Mouse (Mus musculus): ENCODE measurements around the gene Thsd4. TPM values are rescaled to one million over a fixed set of nuclear protein-coding genes. Genes with fewer than 3 reads are reported as not detected.
"Not testable (repeated sequence)": the region's sequence is repeated elsewhere in the genome, so short reads cannot be mapped to it uniquely, and the experiment has no call there.

The Thsd4 gene
- polyA plus RNA-seq, 1 experiment from 2014 or later = 1.8 TPM

DNA sequence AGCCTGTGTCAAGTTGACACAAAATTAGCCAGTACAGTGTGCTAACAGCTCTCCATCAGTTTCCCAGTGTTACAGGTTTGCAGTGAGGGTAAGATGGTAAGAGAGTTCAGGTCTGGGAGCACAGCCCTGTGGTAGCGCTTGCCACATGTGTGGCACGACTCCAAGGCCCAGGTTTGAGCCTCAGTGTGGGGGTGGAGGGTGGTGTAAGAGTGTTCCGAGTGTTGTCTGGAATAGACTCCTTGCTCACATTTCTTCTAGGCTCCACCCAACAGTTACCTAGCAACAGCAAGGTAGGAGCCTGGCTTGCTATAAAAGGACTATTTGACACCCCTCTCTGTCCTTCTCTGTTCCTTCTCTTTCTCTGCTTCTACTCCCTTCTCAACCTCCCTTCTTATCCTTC, 557.5 kb downstream of the Thsd4 start:
- ATAC-seq (no peak), DNase-seq (ENCODE audit: low read depth, low spot score) (no peak)
- in situ Hi-C loops (cut with MboI; ENCODE audit: low pct_unique_long_range_greater_than_20kb) = no loop called here

DNA sequence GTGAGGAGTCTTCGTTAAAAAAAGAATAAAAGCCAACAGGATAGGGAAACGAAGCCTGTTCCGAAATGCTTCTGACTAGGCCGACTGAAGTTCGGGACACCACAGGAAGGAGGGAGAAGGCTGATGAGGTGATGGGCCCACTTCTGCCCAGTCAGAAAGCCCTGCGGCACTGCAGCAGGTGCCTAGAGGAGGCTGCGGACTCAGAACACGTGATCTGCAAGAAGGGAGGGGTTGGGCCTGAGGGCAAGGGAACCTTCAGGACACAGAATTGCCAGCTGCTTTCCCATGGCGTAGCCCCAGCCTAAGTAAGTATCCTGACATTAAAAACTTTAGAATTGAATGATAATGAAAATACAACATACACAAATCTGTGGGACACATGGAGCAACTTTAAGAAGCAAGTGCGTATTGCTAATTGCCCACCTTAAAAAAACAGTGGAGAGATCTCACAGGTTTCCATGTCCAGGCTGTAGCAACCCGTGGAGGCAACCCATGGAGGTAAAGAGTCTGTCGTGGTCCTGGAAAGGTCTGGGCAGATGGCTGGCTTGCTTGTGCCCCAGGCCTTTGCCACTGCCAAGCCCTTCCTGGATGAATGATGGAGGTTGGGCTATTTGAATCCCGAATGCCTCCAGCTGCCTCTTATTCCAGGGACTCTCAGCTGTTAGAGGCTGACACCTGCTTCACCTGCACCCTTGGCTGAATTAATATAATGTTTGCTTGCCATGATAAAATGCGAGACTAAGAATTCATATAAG, 560.5 kb downstream of the Thsd4 start:
- ChIA-PET CTCF (interaction anchor here (3.0 kb wide), 1 partner anchor 8 kb away, joined by 22 read pairs; no protein-coding TSS in a partner anchor), POLR2A (no interaction called here)
- in situ Hi-C loops (cut with MboI; ENCODE audit: low pct_unique_long_range_greater_than_20kb) = no loop called here
- no peaks in the 10 kb centered on the region for H3K27me3 ChIP-seq
- TF ChIP-seq CTCF (IDR thresholded peaks at IDR 0.05) = no peak
- no peak for ATAC-seq
- DNase-seq (ENCODE audit: low read depth, low spot score) = no peak

More for the DNA sequence above, 557.5 kb downstream of the Thsd4 start:
- no peak for TF ChIP-seq CTCF (IDR thresholded peaks at IDR 0.05)
- ChIA-PET CTCF (no interaction called here), POLR2A (no interaction called here)
- no peaks in the 10 kb centered on the region for H3K27me3 ChIP-seq

DNA sequence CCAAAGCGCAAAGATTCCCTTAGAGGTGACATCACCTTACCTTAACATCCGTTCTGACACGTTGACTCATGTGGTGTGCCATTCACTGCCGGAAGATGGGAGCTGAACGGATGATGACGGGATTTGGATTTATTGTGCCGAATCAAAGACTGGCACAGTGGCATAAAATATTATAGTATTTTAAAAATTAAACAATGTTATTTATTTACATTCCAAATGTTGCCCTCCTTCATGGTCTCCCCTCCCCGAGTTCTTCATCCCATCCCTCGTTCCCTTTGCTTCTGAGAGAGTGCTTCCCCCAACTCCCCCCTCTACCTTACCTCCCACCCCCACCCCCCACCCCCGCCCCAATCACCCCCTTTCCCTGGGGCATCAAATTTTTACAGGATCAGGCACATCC, 561.3 kb downstream of the Thsd4 start, which contains the start of gene Nr2e3:
Gene Nr2e3 (minus strand): TSS at position 101 of the 400 bp plus-strand sequence.
- ChIA-PET POLR2A (no interaction called here), CTCF (interaction anchor here (1.4 to 3.0 kb wide), 3 partner anchors 8 to 283 kb away, joined by 4 to 22 read pairs (median 9); no protein-coding TSS in a partner anchor)
- in situ Hi-C loops (cut with MboI; ENCODE audit: low pct_unique_long_range_greater_than_20kb) = no loop called here
- DNase-seq (ENCODE audit: low read depth, low spot score) (no peak), ATAC-seq (no peak)
- TF ChIP-seq CTCF (IDR thresholded peaks at IDR 0.05) = no peak
- no peaks in the 10 kb centered on the region for H3K27me3 ChIP-seq

DNA sequence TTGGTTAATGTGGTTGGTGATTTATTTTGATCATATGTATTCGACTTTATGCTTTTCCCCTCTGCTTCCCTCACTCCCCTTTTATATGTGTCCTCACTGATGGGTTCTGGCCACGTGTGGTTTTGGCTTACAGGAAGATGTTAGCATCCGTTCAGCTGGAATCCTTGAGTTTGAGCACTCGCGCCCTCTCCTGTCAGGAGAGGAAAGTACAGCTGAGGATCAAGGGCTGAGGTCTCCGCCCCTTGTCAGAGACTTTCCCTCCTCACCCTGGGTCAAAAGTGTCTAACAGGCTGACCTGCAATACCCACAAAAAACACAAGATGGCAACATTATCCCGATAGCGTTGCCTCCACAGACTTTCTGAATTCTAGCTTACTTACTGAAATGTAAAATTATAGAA, 562.6 kb downstream of the Thsd4 start:
- DNase-seq (ENCODE audit: low read depth, low spot score) (peak; percentile 71), ATAC-seq (peak; percentile 74)
- ChIA-PET CTCF (interaction anchor here (1.0 to 3.0 kb wide), 10 partner anchors 9 to 284 kb away, joined by 3 to 22 read pairs (median 4); no protein-coding TSS in a partner anchor), POLR2A (no interaction called here)
- TF ChIP-seq CTCF (IDR thresholded peaks at IDR 0.05) = peak; percentile 97
- H3K27me3 ChIP-seq = no peaks in the 10 kb centered on the region
- in situ Hi-C loops (cut with MboI; ENCODE audit: low pct_unique_long_range_greater_than_20kb) = loop anchor here (5.0 kb wide), 1 partner anchor 237 kb away; no protein-coding TSS in a partner anchor

DNA sequence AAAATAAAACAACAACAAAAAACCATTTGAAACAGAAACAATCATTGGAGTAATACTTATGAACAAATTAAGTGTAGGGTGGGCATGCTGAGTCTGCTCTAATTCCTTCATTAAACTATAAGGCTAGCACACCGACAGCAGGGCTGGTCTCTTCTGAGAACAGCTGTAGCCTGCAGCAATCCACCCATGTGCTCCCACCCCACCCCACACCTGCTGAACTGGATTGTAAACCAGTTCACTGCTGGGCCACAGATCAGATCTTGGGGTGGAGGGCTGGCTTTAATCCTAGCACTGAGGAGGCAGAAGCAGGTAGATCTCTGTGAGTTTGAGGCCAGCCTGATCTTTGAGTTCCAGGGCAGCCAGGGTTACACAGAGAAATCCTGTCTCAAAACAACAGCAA, 563.7 kb downstream of the Thsd4 start:
- H3K27me3 ChIP-seq; ATAC-seq; POLR2A ChIA-PET; DNase-seq (ENCODE audit: low read depth, low spot score): not testable (repeated sequence)
- CTCF ChIA-PET = interaction anchor here (1.0 kb wide), 1 partner anchor 232 kb away, joined by 3 read pairs; no protein-coding TSS in a partner anchor
- in situ Hi-C loops (cut with MboI; ENCODE audit: low pct_unique_long_range_greater_than_20kb) = loop anchor here (5.0 kb wide), 1 partner anchor 236 kb away; no protein-coding TSS in a partner anchor

DNA sequence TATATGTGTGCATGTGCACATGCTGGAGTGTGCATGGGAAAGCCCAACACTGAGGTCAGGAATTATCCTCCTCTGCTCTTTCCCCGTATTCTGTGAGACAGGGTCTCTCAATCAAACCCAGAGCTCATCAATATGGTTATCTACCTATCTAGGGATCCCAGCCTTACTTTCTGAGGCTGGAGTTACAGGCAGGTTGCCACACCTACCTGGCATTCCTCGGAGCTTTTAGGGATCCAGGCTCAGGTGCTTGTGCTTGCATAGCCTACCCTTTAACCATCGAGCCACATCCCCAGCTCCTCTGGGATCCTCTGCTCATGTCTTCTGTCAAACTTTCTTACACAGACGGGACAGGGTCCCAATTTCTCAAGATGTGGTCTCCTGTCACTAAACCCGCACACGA, 565.4 kb downstream of the Thsd4 start:
- DNase-seq (ENCODE audit: low read depth, low spot score) (no peak), ATAC-seq (no peak)
- no peaks in the 10 kb centered on the region for H3K27me3 ChIP-seq
- POLR2A ChIA-PET = no interaction called here
- TF ChIP-seq CTCF (IDR thresholded peaks at IDR 0.05) = no peak
- in situ Hi-C loops (cut with MboI; ENCODE audit: low pct_unique_long_range_greater_than_20kb) = loop anchor here (5.0 kb wide), 1 partner anchor 234 kb away; no protein-coding TSS in a partner anchor
- CTCF ChIA-PET = interaction anchor here (1.6 kb wide), 1 partner anchor 13 kb away, joined by 5 read pairs; no protein-coding TSS in a partner anchor

DNA sequence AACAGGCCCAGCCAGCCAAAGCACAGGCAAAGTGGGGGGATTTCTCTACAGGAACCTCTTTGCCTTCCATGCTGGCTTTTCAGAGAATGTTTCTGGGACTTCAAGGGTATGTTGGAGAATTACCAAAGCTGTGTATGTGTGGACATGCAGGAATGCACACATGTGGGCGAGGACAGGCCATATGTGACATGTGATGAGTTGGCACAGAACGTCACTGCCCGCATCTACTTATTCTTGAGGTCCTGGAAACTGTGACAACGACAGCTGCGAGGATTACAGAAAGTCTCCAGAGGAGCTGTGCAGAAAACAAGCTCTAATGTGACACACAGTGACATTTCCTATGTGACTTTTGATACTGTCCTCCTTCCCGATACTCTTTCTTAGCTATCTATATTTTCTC, 566.2 kb downstream of the Thsd4 start:
- H3K27me3 ChIP-seq = no peaks in the 10 kb centered on the region
- no peak for DNase-seq (ENCODE audit: low read depth, low spot score)

DNA sequence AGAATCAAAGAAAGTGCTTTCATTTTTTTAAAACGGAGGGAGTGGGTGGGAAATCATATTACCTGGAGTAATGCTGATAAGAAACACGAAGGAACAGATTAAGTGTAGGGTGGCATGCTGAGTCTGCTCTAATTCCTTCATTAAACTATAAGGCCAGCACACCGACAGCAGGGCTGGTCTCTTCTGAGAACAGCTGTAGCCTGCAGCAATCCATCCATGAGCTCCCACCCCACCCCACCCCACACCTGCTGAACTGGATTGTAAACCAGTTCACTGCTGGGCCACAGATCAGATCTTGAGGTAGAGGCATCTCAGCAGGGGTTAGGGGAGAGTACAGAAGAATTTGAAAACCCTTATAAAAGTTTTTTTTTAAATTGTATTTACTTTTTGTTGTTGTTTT, 566.6 kb downstream of the Thsd4 start:
- ChIA-PET POLR2A (no interaction called here), CTCF (interaction anchor here (1.6 kb wide), 1 partner anchor 14 kb away, joined by 5 read pairs; no protein-coding TSS in a partner anchor)
- in situ Hi-C loops (cut with MboI; ENCODE audit: low pct_unique_long_range_greater_than_20kb) = loop anchor here (5.0 kb wide), 1 partner anchor 233 kb away; no protein-coding TSS in a partner anchor
- DNase-seq (ENCODE audit: low read depth, low spot score) (no peak), ATAC-seq (no peak)
- no peaks in the 10 kb centered on the region for H3K27me3 ChIP-seq
- TF ChIP-seq CTCF (IDR thresholded peaks at IDR 0.05) = no peak

More for the DNA sequence above, 566.2 kb downstream of the Thsd4 start:
- ChIA-PET CTCF (interaction anchor here (1.6 kb wide), 1 partner anchor 14 kb away, joined by 5 read pairs; no protein-coding TSS in a partner anchor), POLR2A (no interaction called here)
- ATAC-seq = no peak
- in situ Hi-C loops (cut with MboI; ENCODE audit: low pct_unique_long_range_greater_than_20kb) = loop anchor here (5.0 kb wide), 1 partner anchor 233 kb away; no protein-coding TSS in a partner anchor
- no peak for TF ChIP-seq CTCF (IDR thresholded peaks at IDR 0.05)

DNA sequence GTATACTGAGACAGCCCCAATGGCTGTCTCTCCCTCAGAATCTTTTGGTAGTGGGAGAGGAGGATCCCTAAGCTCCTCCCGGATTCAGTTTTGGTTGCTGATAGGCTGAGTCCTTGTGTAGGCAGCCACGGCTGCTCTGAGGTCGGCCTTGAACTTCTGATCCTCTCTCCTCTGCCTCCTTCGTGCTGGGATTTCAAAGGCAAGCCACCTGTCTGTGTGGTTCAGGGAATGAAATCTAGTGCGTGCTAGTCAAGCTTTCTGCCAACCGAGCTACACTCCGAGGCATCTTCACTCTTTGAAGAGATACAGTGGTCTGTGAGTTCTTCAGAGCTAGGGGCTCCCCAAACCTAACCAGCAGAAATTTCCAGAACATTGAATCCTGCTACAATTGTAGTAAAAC, 568.3 kb downstream of the Thsd4 start:
- ATAC-seq (no peak), DNase-seq (ENCODE audit: low read depth, low spot score) (no peak)
- in situ Hi-C loops (cut with MboI; ENCODE audit: low pct_unique_long_range_greater_than_20kb) = no loop called here
- no peak for TF ChIP-seq CTCF (IDR thresholded peaks at IDR 0.05)
- ChIA-PET POLR2A (no interaction called here), CTCF (interaction anchor here (1.2 kb wide), 1 partner anchor 13 kb away, joined by 4 read pairs; no protein-coding TSS in a partner anchor)
- no peaks in the 10 kb centered on the region for H3K27me3 ChIP-seq

DNA sequence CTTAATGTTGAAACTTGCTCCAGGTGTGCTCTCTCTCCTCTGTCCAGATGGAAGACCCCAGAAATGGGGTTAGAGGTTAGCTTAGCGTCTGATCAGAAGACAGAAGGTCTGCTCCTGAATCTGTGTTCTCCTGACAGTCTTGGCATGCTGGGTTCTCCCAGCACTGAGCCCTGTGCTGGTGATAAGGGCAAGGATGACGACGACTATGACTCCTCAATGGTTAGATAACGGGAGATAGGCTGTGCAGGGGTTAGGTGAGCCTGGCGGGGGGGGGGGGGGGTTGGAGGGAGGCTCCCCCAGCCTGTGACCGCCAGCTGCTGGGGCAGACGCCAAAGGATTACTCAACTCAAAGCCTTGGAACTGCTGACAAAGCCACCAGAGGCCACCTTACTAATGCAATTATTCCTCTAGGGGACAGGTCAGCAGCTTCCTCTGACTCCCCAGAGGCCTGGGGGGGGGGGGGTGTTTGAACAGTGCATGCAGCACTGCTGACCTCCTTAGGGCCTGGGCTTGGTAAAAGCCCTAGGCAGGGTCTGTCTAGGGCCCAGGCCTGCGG, 569.3 kb downstream of the Thsd4 start:
- in situ Hi-C loops (cut with MboI; ENCODE audit: low pct_unique_long_range_greater_than_20kb) = no loop called here
- no peak for ATAC-seq
- no peak for DNase-seq (ENCODE audit: low read depth, low spot score)
- ChIA-PET CTCF (no interaction called here), POLR2A (no interaction called here)
- H3K27me3 ChIP-seq = no peaks in the 10 kb centered on the region
- TF ChIP-seq CTCF (IDR thresholded peaks at IDR 0.05) = no peak

DNA sequence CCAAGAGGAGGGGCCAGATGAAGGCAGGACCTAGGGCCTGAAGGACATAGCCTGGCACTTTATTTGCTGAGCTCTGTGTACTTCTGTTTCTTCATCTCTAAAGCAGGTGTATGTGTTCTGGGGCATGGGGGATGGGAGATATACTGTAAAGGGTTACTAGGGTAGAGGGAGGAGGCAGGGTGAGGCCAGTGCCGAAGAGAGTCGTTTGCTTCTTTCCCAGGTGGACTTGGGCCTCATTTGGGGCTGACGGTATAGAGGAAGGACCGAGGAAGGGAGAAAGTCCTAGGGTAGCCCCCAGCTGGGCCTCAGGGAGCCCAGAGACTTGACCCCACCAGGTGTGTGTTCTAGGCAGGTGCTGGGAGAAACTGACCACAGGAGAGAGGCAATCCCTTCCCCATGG, 569.9 kb downstream of the Thsd4 start:
- no peaks in the 10 kb centered on the region for H3K27me3 ChIP-seq
- in situ Hi-C loops (cut with MboI; ENCODE audit: low pct_unique_long_range_greater_than_20kb) = no loop called here
- TF ChIP-seq CTCF (IDR thresholded peaks at IDR 0.05) = no peak
- ChIA-PET POLR2A (no interaction called here), CTCF (no interaction called here)
- DNase-seq (ENCODE audit: low read depth, low spot score) = no peak
- no peak for ATAC-seq
